Mouse (Mus musculus) embryonic facial prominence, embryonic 14.5 days (tissue): ENCODE measurements at regions not wholly inside any gene's neighbourhood (a gene's known extent, or its start where the extent isn't known, plus 50 kb on each side); places are given as distances from the start of the nearest gene placed in this dataset.
"Not testable (repeated sequence)": the region's sequence is repeated elsewhere in the genome, so short reads cannot be mapped to it uniquely, and the experiment has no call there.

Experiments used
- ATAC-seq: fragments of 200-750 bp; cut with Nextera tagmentation; 2 replicates; pipeline ENCODE4 v1.8.0; 2017; ENCODE audit warnings: low read depth, moderate number of reproducible peaks, moderate TSS enrichment
- DNase-seq: peaks from one replicate; pipeline ENCODE4 v3.0.0-alpha.2; 2015; ENCODE audit warnings: low spot score
- H3K27ac ChIP-seq: fragments of 300-500 bp; sonication (generic); replicated peaks from 2 replicates; pipeline ENCODE4 v1.5.1; 2014; ENCODE audit warnings: low read depth, mild to moderate bottlenecking, low read length, moderate library complexity
- H3K27me3 ChIP-seq: fragments of 300-500 bp; sonication (generic); replicated peaks from 2 replicates; pipeline ENCODE4 v1.6.1; 2014; ENCODE audit warnings: low read length; ENCODE audit not compliant: control insufficient read depth, insufficient read depth
- H3K36me3 ChIP-seq: fragments of 300-500 bp; sonication (generic); 2 replicates; pipeline ENCODE4 v1.6.1; 2014; ENCODE audit warnings: low read length, mixed read lengths; ENCODE audit not compliant: control insufficient read depth, insufficient read depth
- H3K4me1 ChIP-seq: fragments of 300-500 bp; sonication (generic); 2 replicates; pipeline ENCODE4 v1.6.1; 2014; ENCODE audit warnings: antibody characterized with exemption, low read length; ENCODE audit not compliant: control insufficient read depth, insufficient read depth
- H3K4me2 ChIP-seq: fragments of 300-500 bp; sonication (generic); 2 replicates; pipeline ENCODE4 v1.6.1; 2014; ENCODE audit warnings: low read depth, mild to moderate bottlenecking, low read length, moderate library complexity, mixed read lengths
- H3K4me3 ChIP-seq: fragments of 300-500 bp; sonication (generic); 2 replicates; pipeline ENCODE4 v1.5.1; 2014; ENCODE audit warnings: low read depth, mild to moderate bottlenecking, low read length
- H3K9ac ChIP-seq: fragments of 300-500 bp; sonication (generic); 2 replicates; pipeline ENCODE4 v1.6.1; 2014; ENCODE audit warnings: low read depth, mild to moderate bottlenecking, low read length, moderate library complexity, mixed read lengths
- H3K9me3 ChIP-seq: fragments of 300-500 bp; sonication (generic); 2 replicates; pipeline ENCODE4 v1.6.1; 2016; ENCODE audit warnings: low read length; ENCODE audit not compliant: control insufficient read depth
- WGBS: fragments of 180-500 bp; shearing (Covaris S2); extraction: QIAGEN DNeasy Blood & Tissue Kit; methylation state at CpG from one replicate; pipeline ENCODE4 v1.1.7; 2014; 5-methylcytosine and 5-hydroxymethylcytosine counted together

GRCm38 (mm10) chrX:105655591-105655990 is 108.5 kb upstream of the Fgf16 start:
- not testable (repeated sequence) for DNase-seq, H3K27ac ChIP-seq, H3K4me1 ChIP-seq, H3K9me3 ChIP-seq, H3K4me3 ChIP-seq, ATAC-seq, H3K36me3 ChIP-seq, H3K27me3 ChIP-seq, H3K4me2 ChIP-seq, H3K9ac ChIP-seq
- 89% methylated on average over 2 of the region's 2 CpGs for WGBS

GRCm38 (mm10) chrX:105670531-105670930 is 93.5 kb upstream of the Fgf16 start:
- ATAC-seq = no peak
- H3K4me3 ChIP-seq = no peak overlapping the region
- no peaks in the 10 kb centered on the region for H3K36me3 ChIP-seq
- no peaks in the 10 kb centered on the region for H3K27me3 ChIP-seq
- H3K4me2 ChIP-seq = no peak overlapping the region
- no peak for DNase-seq
- no peaks in the 10 kb centered on the region for H3K4me1 ChIP-seq
- H3K9ac ChIP-seq = no peak overlapping the region
- no peaks in the 10 kb centered on the region for H3K9me3 ChIP-seq
- WGBS = 80% methylated on average over 2 of the region's 2 CpGs
- no peak overlapping the region for H3K27ac ChIP-seq

- H3K4me1 ChIP-seq = no peaks in the 10 kb centered on the region
- H3K27me3 ChIP-seq = no peaks in the 10 kb centered on the region
- H3K27ac ChIP-seq = no peak overlapping the region
- H3K4me2 ChIP-seq = no peak overlapping the region
- no peaks in the 10 kb centered on the region for H3K36me3 ChIP-seq
- H3K4me3 ChIP-seq = no peak overlapping the region
- DNase-seq (peak; percentile 4), ATAC-seq (no peak)
- 63% methylated on average over 4 of the region's 4 CpGs for WGBS
- no peaks in the 10 kb centered on the region for H3K9me3 ChIP-seq
- no peak overlapping the region for H3K9ac ChIP-seq
Measured at GRCm38 (mm10) chrX:105671247-105671646, 92.8 kb upstream of the Fgf16 start.

- Histone ChIP-seq H3K27ac (no peak overlapping the region), H3K36me3 (no peaks in the 10 kb centered on the region), H3K4me3 (no peak overlapping the region), H3K27me3 (no peaks in the 10 kb centered on the region), H3K9me3 (no peaks in the 10 kb centered on the region), H3K9ac (no peak overlapping the region), H3K4me1 (no peaks in the 10 kb centered on the region), H3K4me2 (no peak overlapping the region)
- no peak for DNase-seq
- WGBS = 34% methylated on average over 3 of the region's 3 CpGs
- ATAC-seq = no peak
Measured at GRCm38 (mm10) chrX:105674860-105675259, 89.2 kb upstream of the Fgf16 start.

- Histone ChIP-seq H3K4me3 (no peak overlapping the region), H3K9me3 (no peaks in the 10 kb centered on the region), H3K9ac (no peak overlapping the region), H3K4me1 (no peaks in the 10 kb centered on the region), H3K4me2 (no peak overlapping the region), H3K36me3 (no peaks in the 10 kb centered on the region), H3K27me3 (no peaks in the 10 kb centered on the region; the same call in 1 of the 2 replicates), H3K27ac (no peak overlapping the region)
- no peak for DNase-seq
- no peak for ATAC-seq
- 76% methylated on average over 8 of the region's 8 CpGs for WGBS
Measured at GRCm38 (mm10) chrX:105683678-105684077, 80.4 kb upstream of the Fgf16 start.

GRCm38 (mm10) chrX:105684433-105684832 is 79.6 kb upstream of the Fgf16 start:
- Histone ChIP-seq H3K27me3 (no peaks in the 10 kb centered on the region; the same call in 1 of the 2 replicates), H3K4me2 (no peak overlapping the region), H3K4me1 (no peaks in the 10 kb centered on the region), H3K27ac (no peak overlapping the region), H3K36me3 (no peaks in the 10 kb centered on the region), H3K9ac (no peak overlapping the region), H3K9me3 (no peaks in the 10 kb centered on the region), H3K4me3 (no peak overlapping the region)
- ATAC-seq (no peak), DNase-seq (peak; percentile 1)
- 62% methylated on average over 4 of the region's 4 CpGs for WGBS

GRCm38 (mm10) chrX:105710676-105711241 is 53.3 kb upstream of the Fgf16 start:
- Histone ChIP-seq H3K27me3 (no peaks in the 10 kb centered on the region; the same call in 1 of the 2 replicates), H3K4me1 (no peaks in the 10 kb centered on the region), H3K9me3 (no peaks in the 10 kb centered on the region), H3K9ac (no peak overlapping the region), H3K4me3 (no peak overlapping the region), H3K27ac (no peak overlapping the region), H3K36me3 (no peaks in the 10 kb centered on the region), H3K4me2 (no peak overlapping the region)
- ATAC-seq (no peak), DNase-seq (no peak)
- WGBS = 60% methylated on average over 5 of the region's 5 CpGs
